Mouse (Mus musculus): ENCODE data around the gene Mmp19. TPM values are rescaled to one million over a fixed set of nuclear protein-coding genes. Genes with fewer than 3 reads are reported as not detected.

Gene Mmp19
- total RNA-seq, 1 experiment from 2014 or later: not detected

DNA sequence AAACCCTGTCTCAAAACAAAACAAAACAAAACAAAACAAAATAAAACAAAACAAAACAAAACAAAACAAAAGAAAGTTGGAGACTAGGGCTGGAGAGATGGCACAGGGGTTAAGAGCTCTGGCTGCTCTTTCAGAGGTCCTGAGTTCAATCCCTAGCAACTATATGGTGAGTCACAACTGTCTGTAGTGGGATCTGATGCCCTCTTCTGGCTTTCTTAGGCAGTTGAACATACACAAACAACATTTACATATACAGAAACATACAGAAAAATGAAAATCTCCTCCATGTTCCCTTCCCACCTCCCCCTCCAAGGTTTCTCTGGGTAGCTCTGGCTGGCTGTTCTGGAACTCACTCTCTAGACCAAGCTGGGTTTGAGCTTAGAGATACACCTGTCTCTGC lies 1.3 kb downstream of the Mmp19 start:
- ATAC-seq (replicated peaks in 1 of 2; ENCODE audit: insufficient read depth in 1 of 2, low FRiP score in 2 of 2, low TSS enrichment in 1 of 2, low read depth in 1 of 2, poor library complexity in 2 of 2, severe bottlenecking in 2 of 2): no peak

DNA sequence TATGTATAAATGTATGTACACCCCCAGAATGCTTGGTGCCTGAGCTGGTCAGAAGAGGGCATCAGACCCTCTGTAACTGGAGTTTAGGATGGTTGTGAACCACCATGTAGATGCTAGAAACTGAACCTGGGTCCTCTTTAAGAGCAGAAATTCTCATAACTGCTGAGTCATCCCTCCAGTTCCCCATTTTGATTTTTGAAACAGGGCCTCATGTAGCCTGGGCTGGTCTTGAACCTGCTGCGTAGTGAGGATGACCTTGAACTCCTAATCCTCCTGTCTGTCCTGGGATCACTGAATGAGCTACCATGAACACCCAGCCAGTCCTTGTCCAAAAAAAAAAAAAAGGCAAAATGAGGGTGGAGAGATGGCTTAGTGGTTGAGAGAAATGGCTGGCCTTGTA lies 2.5 kb downstream of the Mmp19 start:
- no peak for ATAC-seq (replicated peaks in 1 of 2; ENCODE audit: insufficient read depth in 1 of 2, low FRiP score in 2 of 2, low TSS enrichment in 1 of 2, low read depth in 1 of 2, poor library complexity in 2 of 2, severe bottlenecking in 2 of 2)

DNA sequence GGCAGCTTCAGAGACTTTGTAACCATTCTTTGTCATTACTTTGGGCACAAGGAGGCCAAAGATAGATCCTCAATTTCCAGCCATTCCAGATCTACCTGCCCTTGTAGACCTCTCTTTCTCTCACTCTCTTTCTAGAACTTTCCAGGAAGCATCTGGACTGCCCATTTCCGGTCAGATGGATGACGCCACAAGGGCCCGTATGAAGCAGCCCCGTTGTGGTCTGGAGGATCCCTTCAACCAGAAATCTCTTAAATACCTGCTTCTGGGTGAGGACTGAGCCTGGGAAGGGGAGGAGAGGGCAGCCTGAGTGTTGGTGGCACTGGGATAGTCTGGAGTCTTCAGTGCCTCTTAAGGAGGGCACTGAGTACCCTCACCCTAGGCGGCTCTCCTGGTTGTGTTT lies 3.7 kb downstream of the Mmp19 start:
- peak in 1 of 2 experiments; percentile 34; a peak in 1 of 4 replicates for ATAC-seq (replicated peaks in 1 of 2; ENCODE audit: insufficient read depth in 1 of 2, low FRiP score in 2 of 2, low TSS enrichment in 1 of 2, low read depth in 1 of 2, poor library complexity in 2 of 2, severe bottlenecking in 2 of 2)

DNA sequence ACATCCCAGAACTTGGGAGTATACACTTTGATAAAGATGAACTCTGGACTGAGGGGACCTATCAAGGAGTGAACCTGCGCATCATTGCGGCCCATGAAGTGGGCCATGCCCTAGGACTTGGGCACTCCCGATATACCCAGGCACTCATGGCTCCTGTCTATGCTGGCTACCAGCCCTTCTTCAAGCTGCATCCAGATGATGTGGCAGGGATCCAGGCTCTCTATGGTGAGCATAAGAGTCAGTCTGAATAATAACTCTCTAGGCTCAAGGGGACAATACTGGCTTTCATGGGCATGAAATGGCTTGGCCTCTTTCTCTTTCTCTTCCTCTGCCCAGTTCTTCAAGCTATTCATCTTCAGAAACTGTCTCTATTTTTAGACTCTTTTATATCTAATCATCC lies 4.9 kb downstream of the Mmp19 start:
- ATAC-seq (replicated peaks in 1 of 2; ENCODE audit: insufficient read depth in 1 of 2, low FRiP score in 2 of 2, low TSS enrichment in 1 of 2, low read depth in 1 of 2, poor library complexity in 2 of 2, severe bottlenecking in 2 of 2): no peak

DNA sequence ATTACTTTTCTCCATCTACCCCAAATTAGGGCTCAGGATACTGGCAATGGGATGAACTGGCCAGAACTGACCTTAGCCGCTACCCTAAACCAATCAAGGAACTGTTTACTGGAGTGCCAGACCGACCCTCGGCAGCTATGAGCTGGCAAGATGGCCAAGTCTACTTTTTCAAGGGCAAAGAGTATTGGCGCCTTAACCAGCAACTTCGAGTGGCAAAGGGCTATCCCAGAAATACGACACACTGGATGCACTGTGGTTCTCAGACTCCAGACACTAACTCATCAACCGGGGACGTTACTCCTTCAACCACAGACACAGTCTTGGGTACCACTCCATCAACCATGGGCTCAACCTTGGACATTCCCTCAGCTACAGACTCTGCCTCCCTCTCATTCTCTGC lies 8.0 kb downstream of the Mmp19 start:
- no peak for ATAC-seq (replicated peaks in 1 of 2; ENCODE audit: insufficient read depth in 1 of 2, low FRiP score in 2 of 2, low TSS enrichment in 1 of 2, low read depth in 1 of 2, poor library complexity in 2 of 2, severe bottlenecking in 2 of 2)

DNA sequence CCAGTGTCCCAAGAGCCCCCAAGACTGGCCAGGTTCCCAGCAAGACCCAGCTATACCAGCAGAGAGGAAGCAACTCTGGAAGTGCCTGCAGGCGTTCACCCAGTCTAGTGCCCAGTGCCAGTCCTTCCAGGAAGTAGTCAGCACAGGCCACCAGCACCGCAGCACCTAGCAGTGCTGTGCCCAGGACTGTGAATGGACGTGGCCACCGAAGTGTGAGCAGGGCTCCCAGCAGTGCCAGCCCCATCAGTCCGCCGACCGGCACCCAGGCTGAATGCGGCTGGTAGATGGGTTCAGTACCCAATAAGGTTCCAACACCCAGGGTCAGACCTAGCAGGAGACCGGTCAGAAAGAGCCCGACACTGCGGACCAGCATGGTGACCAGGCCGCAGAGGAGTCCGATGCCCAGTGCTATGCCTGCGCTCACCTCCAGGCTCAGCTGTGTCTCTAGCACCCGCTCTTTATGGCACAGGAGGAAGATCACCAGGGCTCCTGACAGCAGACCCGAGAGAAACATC lies 11.3 kb downstream of the Mmp19 start:
- no peak for ATAC-seq (replicated peaks in 1 of 2; ENCODE audit: insufficient read depth in 1 of 2, low FRiP score in 2 of 2, low TSS enrichment in 1 of 2, low read depth in 1 of 2, poor library complexity in 2 of 2, severe bottlenecking in 2 of 2)

DNA sequence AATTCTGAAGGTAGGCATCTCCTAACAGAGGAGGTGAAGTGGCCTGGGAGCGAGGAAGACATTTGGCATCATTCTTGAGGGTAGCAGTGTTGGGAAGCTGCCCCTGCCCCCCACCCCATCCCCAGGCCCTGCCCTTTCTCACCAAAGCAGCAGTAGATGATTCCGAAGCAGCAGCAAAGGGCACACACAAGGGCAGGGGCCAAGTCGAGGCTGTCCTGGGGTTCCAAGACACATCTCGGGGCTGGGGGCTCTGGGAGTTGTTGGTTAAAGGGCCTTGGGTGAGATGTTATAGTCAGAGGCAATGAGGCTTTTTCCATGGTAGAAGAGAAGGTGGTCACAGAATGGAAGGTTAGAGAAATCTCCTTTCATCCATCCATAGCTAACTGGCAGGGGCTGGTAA lies 12.2 kb downstream of the Mmp19 start:
- ATAC-seq (replicated peaks in 1 of 2; ENCODE audit: insufficient read depth in 1 of 2, low FRiP score in 2 of 2, low TSS enrichment in 1 of 2, low read depth in 1 of 2, poor library complexity in 2 of 2, severe bottlenecking in 2 of 2): no peak

DNA sequence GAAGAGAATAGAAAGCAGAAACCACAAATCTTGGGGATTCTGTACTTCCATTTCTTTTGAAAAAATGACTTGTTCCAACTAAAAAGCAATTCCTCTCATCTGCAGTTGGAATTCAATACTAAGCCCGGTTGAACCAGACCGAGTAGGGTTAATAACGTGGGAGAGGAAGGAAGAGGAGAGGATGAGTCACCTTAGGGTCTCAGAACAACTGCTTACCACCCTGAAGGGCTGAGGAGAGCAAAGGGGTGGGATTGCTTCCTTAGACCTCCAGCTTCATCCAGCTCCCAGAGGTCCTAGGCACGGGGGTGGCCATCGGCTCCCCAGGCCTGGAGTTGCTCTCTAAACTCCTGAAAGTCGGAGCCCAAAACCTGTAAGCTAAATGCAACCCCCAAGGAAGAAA lies 12.7 kb downstream of the Mmp19 start:
- no peak for ATAC-seq (replicated peaks in 1 of 2; ENCODE audit: insufficient read depth in 1 of 2, low FRiP score in 2 of 2, low TSS enrichment in 1 of 2, low read depth in 1 of 2, poor library complexity in 2 of 2, severe bottlenecking in 2 of 2)

DNA sequence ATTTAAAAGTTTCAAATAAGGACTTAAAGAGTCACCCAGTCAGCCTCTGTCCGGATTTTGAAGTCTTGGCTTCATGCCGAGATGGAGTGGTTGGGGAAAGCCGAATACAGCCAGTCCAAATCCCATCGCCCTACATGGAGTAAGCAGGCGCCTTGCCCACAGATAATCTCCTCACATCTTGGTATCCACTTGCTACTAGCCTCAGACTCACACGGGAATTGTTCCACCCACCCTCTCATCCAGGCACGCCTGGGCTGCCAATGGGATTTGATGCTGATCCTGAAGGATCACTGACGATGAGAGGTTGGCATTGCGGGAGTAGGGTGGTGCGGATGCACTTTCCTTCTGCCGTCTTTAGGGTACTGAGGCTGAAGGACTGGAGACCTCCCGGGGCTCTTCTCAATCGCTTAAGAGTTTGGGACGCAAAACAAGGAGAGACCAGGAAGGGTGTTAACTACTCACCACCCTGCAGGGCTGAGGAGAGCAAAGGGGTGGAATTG lies 13.1 kb downstream of the Mmp19 start, which contains the start of gene Dnajc14:
Dnajc14 (plus strand) TSS at position 292 of the 500 bp plus-strand sequence.
- no peak for ATAC-seq (replicated peaks in 1 of 2; ENCODE audit: insufficient read depth in 1 of 2, low FRiP score in 2 of 2, low TSS enrichment in 1 of 2, low read depth in 1 of 2, poor library complexity in 2 of 2, severe bottlenecking in 2 of 2)

DNA sequence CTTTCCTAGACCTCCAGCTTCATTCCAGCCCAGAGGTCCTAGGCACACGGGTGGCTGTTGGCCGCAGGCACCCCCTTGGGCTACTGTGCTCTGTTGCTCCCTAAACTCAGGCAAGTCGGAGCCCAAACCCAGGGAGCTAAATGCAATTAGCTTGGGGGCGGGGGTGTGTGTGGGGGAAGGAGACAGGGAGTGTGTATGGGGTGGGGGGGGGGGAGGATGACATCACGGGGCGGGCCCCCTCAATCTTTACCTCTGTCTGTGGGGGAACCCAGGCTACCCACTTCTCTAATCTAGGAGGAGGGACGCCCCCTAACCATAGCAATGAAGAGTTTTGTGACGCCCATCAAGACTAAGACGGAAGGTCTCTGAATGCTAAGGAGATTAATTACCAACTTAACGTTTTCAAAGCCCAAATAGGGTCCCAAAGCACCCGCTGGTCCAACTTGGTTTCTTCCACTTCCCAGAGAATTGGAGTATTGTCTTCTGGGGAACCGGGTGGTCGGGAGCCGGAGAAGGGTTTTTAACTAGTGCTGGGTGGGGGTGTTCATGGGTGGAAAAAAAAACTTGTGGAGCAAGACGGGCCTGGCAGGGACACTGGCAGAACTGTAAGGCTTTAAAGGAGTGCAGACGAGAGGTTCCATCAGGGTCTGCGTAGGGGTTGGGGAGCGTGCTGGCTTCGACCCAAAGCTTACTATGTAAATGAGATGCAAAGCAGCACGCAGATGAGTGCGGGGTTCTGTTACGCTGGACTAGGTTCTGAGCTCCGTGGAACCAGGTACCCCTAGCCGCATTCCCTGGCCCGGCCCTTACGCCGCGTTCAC lies 13.8 kb downstream of the Mmp19 start, which contains the start of gene Tmem198b:
Tmem198b (minus strand) TSS at position 100 of the 821 bp plus-strand sequence.
- peak; percentile 20 to 34; a peak in 3 of 4 replicates for ATAC-seq (replicated peaks in 1 of 2; ENCODE audit: insufficient read depth in 1 of 2, low FRiP score in 2 of 2, low TSS enrichment in 1 of 2, low read depth in 1 of 2, poor library complexity in 2 of 2, severe bottlenecking in 2 of 2)

DNA sequence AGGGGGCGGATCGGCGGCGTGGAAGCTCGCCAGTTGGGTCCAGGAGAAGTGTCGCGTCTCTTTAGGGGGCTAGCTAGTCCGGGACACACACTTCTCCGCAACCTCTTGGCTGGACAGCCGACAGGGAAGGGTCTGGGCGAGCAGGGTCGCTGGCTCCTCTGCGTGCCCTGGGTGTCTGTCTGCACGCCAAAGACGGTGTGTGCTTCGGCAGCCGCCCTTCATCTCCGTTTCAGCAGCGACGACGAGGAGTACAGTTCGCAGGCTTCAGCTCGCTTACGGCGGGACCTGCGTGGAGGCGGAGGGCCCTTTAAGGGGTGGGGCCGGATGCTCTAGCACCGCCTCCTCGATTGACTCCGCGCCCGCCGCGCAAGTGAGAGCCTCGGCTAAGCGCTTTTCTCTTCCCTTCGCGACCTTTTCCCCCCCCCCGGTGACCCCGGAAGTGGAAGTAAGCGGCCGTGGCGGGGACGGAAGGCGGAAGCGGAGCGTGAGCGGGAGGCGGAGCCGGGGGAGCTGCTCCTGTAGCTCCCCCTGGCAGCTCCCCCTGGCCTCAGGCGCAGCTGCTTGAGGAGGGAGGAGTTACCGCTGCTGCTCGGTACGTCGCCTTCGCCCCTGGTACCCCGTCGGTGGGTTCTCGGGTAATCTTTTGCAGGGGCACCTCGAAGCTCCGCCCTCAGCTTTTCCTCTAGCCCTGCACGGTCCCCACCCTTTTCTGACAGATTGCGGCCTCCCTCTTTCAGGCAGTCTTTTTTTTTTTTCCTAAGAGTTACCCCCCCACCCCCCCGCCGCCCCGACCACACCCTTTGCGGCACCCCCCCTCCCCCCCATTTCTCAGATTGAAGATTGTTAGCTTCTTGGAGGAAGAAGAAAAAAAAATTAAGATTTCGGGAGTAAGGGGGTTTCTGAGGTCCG lies 14.6 kb downstream of the Mmp19 start:
- ATAC-seq (replicated peaks in 1 of 2; ENCODE audit: insufficient read depth in 1 of 2, low FRiP score in 2 of 2, low TSS enrichment in 1 of 2, low read depth in 1 of 2, poor library complexity in 2 of 2, severe bottlenecking in 2 of 2): peak; percentile 85 to 86

DNA sequence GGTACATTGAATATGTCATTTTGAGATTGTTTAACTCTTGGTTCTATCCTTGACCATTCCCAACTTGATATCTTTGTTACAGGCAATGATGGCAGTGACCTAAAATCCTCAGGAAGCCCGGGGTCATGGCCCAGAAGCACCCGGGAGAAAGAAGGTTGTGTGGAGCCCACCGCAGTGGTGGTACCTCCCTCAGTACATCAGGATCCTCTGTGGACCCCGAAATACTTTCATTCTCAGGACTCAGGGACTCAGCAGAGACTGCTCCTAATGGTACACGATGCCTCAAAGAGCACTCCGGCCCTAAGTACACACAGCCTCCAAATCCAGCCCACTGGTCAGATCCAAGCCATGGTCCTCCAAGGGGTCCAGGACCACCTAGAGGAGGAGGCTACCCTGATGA lies 15.4 kb downstream of the Mmp19 start:
- no peak for ATAC-seq (replicated peaks in 1 of 2; ENCODE audit: insufficient read depth in 1 of 2, low FRiP score in 2 of 2, low TSS enrichment in 1 of 2, low read depth in 1 of 2, poor library complexity in 2 of 2, severe bottlenecking in 2 of 2)

DNA sequence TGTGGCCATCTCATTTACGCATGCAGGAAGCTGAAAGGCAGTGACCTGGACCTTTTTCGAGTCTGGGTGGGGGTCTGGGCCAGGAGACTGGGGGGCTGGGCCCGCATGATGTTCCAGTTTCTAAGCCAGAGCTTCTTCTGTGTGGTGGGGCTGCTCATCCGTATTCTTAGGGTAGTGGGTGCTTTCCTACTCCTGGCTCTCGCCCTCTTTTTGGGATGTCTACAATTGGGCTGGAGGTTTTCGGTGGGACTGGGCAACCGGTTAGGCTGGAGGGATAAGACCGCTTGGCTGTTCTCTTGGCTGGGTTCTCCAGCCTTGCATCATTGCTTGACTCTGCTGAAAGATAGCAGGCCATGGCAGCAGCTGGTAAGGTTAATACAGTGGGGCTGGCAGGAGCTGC lies 16.3 kb downstream of the Mmp19 start:
- ATAC-seq (replicated peaks in 1 of 2; ENCODE audit: insufficient read depth in 1 of 2, low FRiP score in 2 of 2, low TSS enrichment in 1 of 2, low read depth in 1 of 2, poor library complexity in 2 of 2, severe bottlenecking in 2 of 2): no peak

DNA sequence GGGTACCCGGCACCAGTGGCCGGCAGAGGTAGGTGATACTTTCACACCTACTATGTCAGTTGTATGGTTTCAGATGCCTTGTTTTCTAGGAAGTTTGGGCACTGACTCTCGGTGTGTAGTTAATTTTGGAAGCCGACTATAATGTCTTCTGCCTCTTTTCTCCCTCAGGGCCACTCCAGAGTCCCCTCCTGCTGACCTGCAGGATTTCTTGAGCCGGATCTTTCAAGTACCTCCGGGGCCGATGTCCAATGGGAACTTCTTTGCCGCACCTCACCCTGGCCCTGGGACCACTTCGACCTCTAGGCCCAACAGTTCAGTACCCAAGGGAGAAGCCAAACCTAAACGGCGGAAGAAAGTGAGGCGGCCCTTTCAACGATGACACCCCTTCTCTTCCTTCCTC lies 26.3 kb downstream of the Mmp19 start, which contains the start of gene Sarnp:
Sarnp (plus strand) TSS at position 301 of the 400 bp plus-strand sequence.
- ATAC-seq (replicated peaks in 1 of 2; ENCODE audit: insufficient read depth in 1 of 2, low FRiP score in 2 of 2, low TSS enrichment in 1 of 2, low read depth in 1 of 2, poor library complexity in 2 of 2, severe bottlenecking in 2 of 2): no peak

DNA sequence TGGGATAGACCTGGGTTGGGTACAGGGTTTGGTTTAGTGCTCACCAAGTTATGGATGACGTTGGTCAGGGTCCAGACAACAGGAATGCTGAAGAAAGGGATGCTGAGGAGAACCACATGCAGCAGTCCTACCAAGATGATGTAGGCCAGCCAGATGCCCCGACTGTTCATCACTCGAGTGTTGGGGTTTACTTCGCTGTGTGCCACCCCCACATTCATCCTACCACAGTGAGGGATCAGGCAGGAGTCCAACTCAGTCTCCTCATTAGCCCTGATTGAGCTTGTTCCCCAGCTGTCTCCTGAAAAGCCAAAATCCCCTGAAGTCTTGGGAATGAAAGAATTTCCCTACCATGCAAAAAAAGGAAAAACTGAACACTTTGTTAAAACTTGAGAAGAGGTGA lies 29.5 kb downstream of the Mmp19 start:
- no peak for ATAC-seq (replicated peaks in 1 of 2; ENCODE audit: insufficient read depth in 1 of 2, low FRiP score in 2 of 2, low TSS enrichment in 1 of 2, low read depth in 1 of 2, poor library complexity in 2 of 2, severe bottlenecking in 2 of 2)

DNA sequence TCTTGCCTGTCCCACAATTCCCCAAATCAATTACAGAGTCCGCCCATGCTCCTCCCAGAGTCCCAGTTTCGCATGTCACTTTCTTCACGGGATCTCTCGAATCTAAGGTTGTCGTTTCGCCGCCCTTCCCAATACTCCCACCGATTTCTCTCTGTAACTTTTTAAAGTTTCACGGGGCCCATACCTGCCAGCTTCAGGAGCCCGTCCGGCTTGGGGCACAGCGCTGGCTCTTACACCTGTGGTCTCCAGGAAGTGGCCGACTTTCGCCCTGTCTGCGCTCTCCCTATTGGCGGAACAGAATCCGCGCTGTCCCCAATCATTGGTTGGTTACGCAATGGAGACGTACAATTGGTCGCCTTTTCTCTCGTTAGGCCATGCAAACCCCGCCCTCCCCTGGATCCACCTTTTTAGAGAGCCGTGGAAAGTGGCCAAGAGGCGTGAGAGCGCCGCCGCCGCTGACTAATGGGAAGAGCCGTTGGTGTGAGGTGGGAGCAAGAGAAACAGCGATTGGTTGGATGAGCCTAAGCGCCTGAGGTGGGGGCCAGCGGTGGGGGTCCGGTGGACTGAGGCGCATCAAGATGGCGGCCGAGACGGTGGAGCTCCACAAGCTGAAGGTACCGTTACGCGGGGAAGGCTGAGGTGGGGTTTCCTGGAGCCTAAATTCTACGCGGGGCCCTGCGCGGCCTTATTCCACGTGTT lies 30.8 kb downstream of the Mmp19 start, which contains the start of gene Ormdl2:
Ormdl2 (minus strand) TSS at position 288 of the 699 bp plus-strand sequence.
- ATAC-seq (replicated peaks in 1 of 2; ENCODE audit: insufficient read depth in 1 of 2, low FRiP score in 2 of 2, low TSS enrichment in 1 of 2, low read depth in 1 of 2, poor library complexity in 2 of 2, severe bottlenecking in 2 of 2): peak; percentile 98 to 99

DNA sequence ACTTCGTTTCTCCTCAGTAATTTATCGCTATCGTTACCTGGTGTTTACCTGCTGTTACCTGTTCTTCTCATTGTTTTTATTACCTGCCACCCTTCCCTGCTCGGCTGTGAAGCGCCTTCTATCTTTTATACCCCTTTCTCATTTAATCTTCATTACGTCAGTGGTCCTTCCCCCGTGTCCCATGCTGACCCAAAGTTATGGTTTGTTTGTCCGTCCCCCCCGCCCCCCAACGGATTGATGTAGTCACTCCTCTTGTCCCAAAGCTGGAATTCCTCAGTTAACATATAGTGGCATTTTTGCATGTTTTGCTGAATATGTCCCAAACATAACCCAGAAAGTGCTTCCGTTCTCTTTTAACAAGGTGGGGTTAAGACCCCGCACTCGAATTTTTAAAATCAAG lies 31.4 kb downstream of the Mmp19 start:
- no peak for ATAC-seq (replicated peaks in 1 of 2; ENCODE audit: insufficient read depth in 1 of 2, low FRiP score in 2 of 2, low TSS enrichment in 1 of 2, low read depth in 1 of 2, poor library complexity in 2 of 2, severe bottlenecking in 2 of 2)
